ENCODE assay signal across 9 mouse cellular contexts in genomic region chr14:121365390-121365789, GRCm38 (mm10). TPM values are rescaled to one million over a fixed set of nuclear protein-coding genes. Genes with fewer than 3 reads are reported as not detected.
A peak's percentile ranks its signal among the peaks of the same experiment; 100 is the strongest.
DNase-seq lines count a peak whose midpoint lies in the region; ATAC-seq and TF ChIP-seq lines count a peak whose summit lies in the region.
"Had no signal": no experiment of that assay in that cellular context is flagged by ENCODE, and none has a peak within 500 bp of the region (broad histone marks: within the 10 kb centered on the region; RNA-seq: fewer than 3 reads in every experiment).

No protein-coding gene starts in this region.

- H3K9me3 ChIP-seq in E14TG2a.4 (ENCODE audit: low read length): no peaks in the 10 kb centered on the region
- 0 out of 2 replicates have a peak, but pooled peaks cover 4% of the 10 kb centered on the region for H3K9me3 ChIP-seq in heart, embryonic 11.5 days (replicated peaks; ENCODE audit: control insufficient read depth, low read length)
- no peaks in the 10 kb centered on the region for H3K9me3 ChIP-seq in liver, postnatal 0 days (ENCODE audit: low read length)

- 22% methylated on average over 7 of the region's 7 CpGs for WGBS in heart, embryonic 11.5 days (ENCODE audit: insufficient replicate concordance)
- 34% methylated on average over 7 of the region's 7 CpGs for WGBS in liver, postnatal 0 days (ENCODE audit: insufficient replicate concordance)

- TF ChIP-seq CTCF in E14TG2a.4 (conservative IDR thresholded peaks at IDR 0.05; ENCODE audit: low read length): no peak
- TF ChIP-seq CTCF in liver, postnatal 0 days (IDR thresholded peaks at IDR 0.05; ENCODE audit: low read depth): no peak

- peak overlapping the region; percentile 47 for H3K9ac ChIP-seq in heart, embryonic 11.5 days (ENCODE audit: low read depth, low read length)
- H3K9ac ChIP-seq in liver, postnatal 0 days (replicated peaks): peak overlapping the region; percentile 44

- H3K27ac ChIP-seq in heart, embryonic 11.5 days (ENCODE audit: low read depth, low read length): peak overlapping the region; percentile 89
- peak overlapping the region; percentile 91 for H3K27ac ChIP-seq in liver, postnatal 0 days (ENCODE audit: low read depth)

- peak overlapping the region; percentile 46; the same call in 1 of the 2 replicates for H3K4me3 ChIP-seq in E14TG2a.4 (replicated peaks; ENCODE audit: low read length)
- H3K4me3 ChIP-seq in heart, embryonic 11.5 days (ENCODE audit: low read depth, low read length): peak overlapping the region; percentile 11
- H3K4me3 ChIP-seq in liver, postnatal 0 days (ENCODE audit: low read depth, low read length): peak overlapping the region; percentile 19

- ATAC-seq in heart, embryonic 11.5 days (replicated peaks; ENCODE audit: insufficient number of reproducible peaks, low FRiP score, low TSS enrichment): peak; percentile 82
- peak; percentile 76 for ATAC-seq in liver, postnatal 0 days

- peak; percentile 87 for TF ChIP-seq EP300 in liver, postnatal 0 days (IDR thresholded peaks at IDR 0.05; ENCODE audit: low read depth)

- no peaks in the 10 kb centered on the region for H3K27me3 ChIP-seq in E14TG2a.4 (ENCODE audit: insufficient read depth, low read length)
- H3K27me3 ChIP-seq in heart, embryonic 11.5 days (ENCODE audit: control insufficient read depth, insufficient read depth, low read length): no peaks in the 10 kb centered on the region
- H3K27me3 ChIP-seq in liver, postnatal 0 days (ENCODE audit: insufficient read depth, low read length): no peaks in the 10 kb centered on the region

- peaks cover 11% of the 10 kb centered on the region; the same call in 1 of the 2 replicates for H3K36me3 ChIP-seq in E14TG2a.4 (ENCODE audit: insufficient read depth, low read length)
- H3K36me3 ChIP-seq in heart, embryonic 11.5 days (ENCODE audit: control insufficient read depth, insufficient read depth, low read length): no peaks in the 10 kb centered on the region
- peaks cover 15% of the 10 kb centered on the region for H3K36me3 ChIP-seq in liver, postnatal 0 days (replicated peaks; ENCODE audit: insufficient read depth, low read length)

- DNase-seq in heart, adult 11 months: peak; percentile 93
- no peak for DNase-seq in heart, adult 9 months (ENCODE audit: low spot score in 2 of 2)
- DNase-seq in liver, postnatal 0 days: peak; percentile 72
- no peak for DNase-seq in urinary bladder, postnatal 14 days (ENCODE audit: low spot score)
- DNase-seq in adrenal gland, adult 18-20 months (ENCODE audit: low spot score in 2 of 2): no peak
- DNase-seq in layer of hippocampus, adult 9-10 months (ENCODE audit: low spot score): no peak
- DNase-seq: adrenal gland, postnatal 25 days had no signal

- H3K4me1 ChIP-seq in E14TG2a.4 (replicated peaks; ENCODE audit: low read depth, low read length): peaks cover 87% of the 10 kb centered on the region
- H3K4me1 ChIP-seq in heart, embryonic 11.5 days (ENCODE audit: control insufficient read depth, insufficient read depth, low read length): peaks cover 74% of the 10 kb centered on the region
- H3K4me1 ChIP-seq in liver, postnatal 0 days (ENCODE audit: insufficient read depth): peaks cover 91% of the 10 kb centered on the region

- peak overlapping the region; percentile 58 for H3K4me2 ChIP-seq in heart, embryonic 11.5 days
- peak overlapping the region; percentile 68 for H3K4me2 ChIP-seq in liver, postnatal 0 days (ENCODE audit: low read depth, low read length)

RNA-seq across cellular contexts. Expression of gene Stk24, which starts 14.4 kb away (rescaled TPM):
- 37.7 and 38.1 TPM in 2 replicates for polyA plus RNA-seq in heart, embryonic 11.5 days (2014; fragmentation: Nextera tagmentation; extraction: Ambion mirVana)
- polyA plus RNA-seq in liver, postnatal 0 days (2015; fragmentation: Nextera tagmentation; extraction: Ambion mirVana): 19.3 and 20.4 TPM in 2 replicates
- total RNA-seq in adrenal gland, adult 18-20 months (2021): 100 to 1,000 TPM in 1 of 2 experiments, 10 to 100 TPM in 1; 82.2 to 121 TPM

Comparison
In these comparisons a context has a peak if more than half of its experiments do, and no peak if none do; other contexts are left out.
1. DNase-seq: peak in heart, adult 11 months (single experiment) and liver, postnatal 0 days (single experiment); none in heart, adult 9 months (0 of 2), urinary bladder, postnatal 14 days (single experiment), adrenal gland, adult 18-20 months (0 of 2) and layer of hippocampus, adult 9-10 months (single experiment).
2. Peak in every context shown above with its lines, with median percentiles within 50 percentile points of each other: H3K4me3 ChIP-seq.